Mouse (Mus musculus): ENCODE measurements around the gene Gm5431. TPM values are rescaled to one million over a fixed set of nuclear protein-coding genes. Genes with fewer than 3 reads are reported as not detected.
"Not testable (repeated sequence)": the region's sequence is repeated elsewhere in the genome, so short reads cannot be mapped to it uniquely, and the experiment has no call there.

Gene Gm5431
- polyA plus RNA-seq, 1 experiment from 2014 or later, result 0.57 TPM

GRCm38 (mm10) chr11:48918380-48918779 lies 16.4 kb upstream of the Gm5431 start:
- Histone ChIP-seq H3K27ac (ENCODE audit: low read length) (no peak overlapping the region), H3K9me3 (ENCODE audit: low read length) (no peaks in the 10 kb centered on the region), H3K27me3 (replicated peaks; ENCODE audit: insufficient read depth, low read length) (no peaks in the 10 kb centered on the region), H3K4me1 (ENCODE audit: insufficient read depth, low read depth, low read length) (no peaks in the 10 kb centered on the region), H3K4me2 (replicated peaks; ENCODE audit: low read depth, low read length) (no peak overlapping the region), H3K36me3 (ENCODE audit: insufficient read depth, low read length) (no peaks in the 10 kb centered on the region), H3K4me3 (ENCODE audit: low read depth, low read length) (no peak overlapping the region), H3K9ac (replicated peaks; ENCODE audit: low read depth) (no peak overlapping the region)
- no peak for DNase-seq (ENCODE audit: low spot score)
- TF ChIP-seq EP300 (IDR thresholded peaks at IDR 0.05), result no peak
- TF ChIP-seq CTCF (IDR thresholded peaks at IDR 0.05), result no peak
- no peak for ATAC-seq
- WGBS, result 66% methylated on average over 3 of the region's 3 CpGs

- no peaks in the 10 kb centered on the region for H3K27me3 ChIP-seq (replicated peaks; ENCODE audit: insufficient read depth, low read length)
- H3K9ac ChIP-seq (replicated peaks; ENCODE audit: low read depth), result no peak overlapping the region
- H3K4me2 ChIP-seq (replicated peaks; ENCODE audit: low read depth, low read length), result no peak overlapping the region
- ATAC-seq, result no peak
- H3K36me3 ChIP-seq (ENCODE audit: insufficient read depth, low read length), result no peaks in the 10 kb centered on the region
- no peaks in the 10 kb centered on the region for H3K9me3 ChIP-seq (ENCODE audit: low read length)
- DNase-seq (ENCODE audit: low spot score), result no peak
- TF ChIP-seq EP300 (IDR thresholded peaks at IDR 0.05), result no peak
- no peak for TF ChIP-seq CTCF (IDR thresholded peaks at IDR 0.05)
- no peaks in the 10 kb centered on the region for H3K4me1 ChIP-seq (ENCODE audit: insufficient read depth, low read depth, low read length)
- H3K27ac ChIP-seq (ENCODE audit: low read length), result no peak overlapping the region
- H3K4me3 ChIP-seq (ENCODE audit: low read depth, low read length), result no peak overlapping the region
- 92% methylated on average over 1 of the region's 1 CpGs for WGBS
Observed at GRCm38 (mm10) chr11:48913611-48914010, 11.6 kb upstream of the Gm5431 start.

GRCm38 (mm10) chr11:48908459-48908858 lies 6.4 kb upstream of the Gm5431 start:
- Histone ChIP-seq H3K9me3 (ENCODE audit: low read length) (no peaks in the 10 kb centered on the region), H3K36me3 (ENCODE audit: insufficient read depth, low read length) (no peaks in the 10 kb centered on the region), H3K27ac (ENCODE audit: low read length) (no peak overlapping the region), H3K9ac (replicated peaks; ENCODE audit: low read depth) (no peak overlapping the region), H3K4me3 (ENCODE audit: low read depth, low read length) (no peak overlapping the region), H3K4me1 (ENCODE audit: insufficient read depth, low read depth, low read length) (no peaks in the 10 kb centered on the region), H3K4me2 (replicated peaks; ENCODE audit: low read depth, low read length) (no peak overlapping the region), H3K27me3 (replicated peaks; ENCODE audit: insufficient read depth, low read length) (no peaks in the 10 kb centered on the region)
- ATAC-seq (no peak), DNase-seq (ENCODE audit: low spot score) (no peak)
- WGBS, result 27% methylated on average over 1 of the region's 1 CpGs
- TF ChIP-seq EP300 (IDR thresholded peaks at IDR 0.05) (no peak), CTCF (IDR thresholded peaks at IDR 0.05) (no peak)

GRCm38 (mm10) chr11:48901567-48901930 lies 465 bp downstream of the Gm5431 start:
- not testable (repeated sequence) for H3K4me1 ChIP-seq (ENCODE audit: insufficient read depth, low read depth, low read length); H3K9ac ChIP-seq (replicated peaks; ENCODE audit: low read depth); H3K4me3 ChIP-seq (ENCODE audit: low read depth, low read length); H3K4me2 ChIP-seq (replicated peaks; ENCODE audit: low read depth, low read length); H3K36me3 ChIP-seq (ENCODE audit: insufficient read depth, low read length); DNase-seq (ENCODE audit: low spot score); H3K9me3 ChIP-seq (ENCODE audit: low read length); H3K27me3 ChIP-seq (replicated peaks; ENCODE audit: insufficient read depth, low read length); H3K27ac ChIP-seq (ENCODE audit: low read length); ATAC-seq
- 95% methylated on average over 1 of the region's 1 CpGs for WGBS

GRCm38 (mm10) chr11:48900654-48901566 lies 1.1 kb downstream of the Gm5431 start:
- not testable (repeated sequence) for H3K9ac ChIP-seq (replicated peaks; ENCODE audit: low read depth); H3K4me2 ChIP-seq (replicated peaks; ENCODE audit: low read depth, low read length); H3K4me1 ChIP-seq (ENCODE audit: insufficient read depth, low read depth, low read length); DNase-seq (ENCODE audit: low spot score); H3K4me3 ChIP-seq (ENCODE audit: low read depth, low read length); ATAC-seq; H3K36me3 ChIP-seq (ENCODE audit: insufficient read depth, low read length); H3K27ac ChIP-seq (ENCODE audit: low read length); H3K27me3 ChIP-seq (replicated peaks; ENCODE audit: insufficient read depth, low read length); H3K9me3 ChIP-seq (ENCODE audit: low read length)
- TF ChIP-seq EP300 (IDR thresholded peaks at IDR 0.05), result peak; percentile 71
- 60% methylated on average over 6 of the region's 6 CpGs for WGBS

GRCm38 (mm10) chr11:48898812-48899431 lies 3.1 kb downstream of the Gm5431 start:
- WGBS, result 71% methylated on average over 2 of the region's 2 CpGs

More at GRCm38 (mm10) chr11:48898812-48899431, 3.1 kb downstream of the Gm5431 start:
- TF ChIP-seq EP300 (IDR thresholded peaks at IDR 0.05), result no peak
- TF ChIP-seq CTCF (IDR thresholded peaks at IDR 0.05), result no peak
- ATAC-seq, result no peak
- Histone ChIP-seq H3K27ac (ENCODE audit: low read length) (no peak overlapping the region), H3K27me3 (replicated peaks; ENCODE audit: insufficient read depth, low read length) (no peaks in the 10 kb centered on the region), H3K4me3 (ENCODE audit: low read depth, low read length) (no peak overlapping the region), H3K36me3 (ENCODE audit: insufficient read depth, low read length) (no peaks in the 10 kb centered on the region), H3K4me2 (replicated peaks; ENCODE audit: low read depth, low read length) (no peak overlapping the region), H3K9me3 (ENCODE audit: low read length) (no peaks in the 10 kb centered on the region), H3K9ac (replicated peaks; ENCODE audit: low read depth) (no peak overlapping the region), H3K4me1 (ENCODE audit: insufficient read depth, low read depth, low read length) (peaks cover 5% of the 10 kb centered on the region; the same call in 1 of the 2 replicates)
- DNase-seq (ENCODE audit: low spot score), result no peak

Measured in lung, postnatal 0 days (tissue).